Mouse (Mus musculus) lung, postnatal 0 days (tissue): Measurements from ENCODE around the gene Gm609. TPM values are rescaled to one million over a fixed set of nuclear protein-coding genes. Genes with fewer than 3 reads are reported as not detected.

Source experiments
- ATAC-seq: fragments of 200-750 bp; cut with Nextera tagmentation; 2 replicates; pipeline ENCODE4 v1.8.0; 2017; ENCODE audit warnings: moderate library complexity
- DNase-seq: peaks from one replicate; pipeline ENCODE4 v3.0.0-alpha.2; 2016; ENCODE audit warnings: low spot score
- H3K27ac ChIP-seq: fragments of 300-500 bp; sonication (generic); 2 replicates; pipeline ENCODE4 v1.5.1; 2014; ENCODE audit warnings: antibody characterized with exemption, mild to moderate bottlenecking, low read length, mixed read lengths
- H3K27me3 ChIP-seq: fragments of 300-500 bp; sonication (generic); replicated peaks from 2 replicates; pipeline ENCODE4 v1.6.1; 2014; ENCODE audit warnings: low read length, mixed read lengths; ENCODE audit not compliant: insufficient read depth
- H3K36me3 ChIP-seq: fragments of 300-500 bp; sonication (generic); 2 replicates; pipeline ENCODE4 v1.6.1; 2014; ENCODE audit warnings: low read length, mixed read lengths; ENCODE audit not compliant: insufficient read depth
- H3K4me1 ChIP-seq: fragments of 300-500 bp; sonication (generic); 2 replicates; pipeline ENCODE4 v1.6.1; 2014; ENCODE audit warnings: antibody characterized with exemption, low read depth, low read length, mixed read lengths; ENCODE audit not compliant: insufficient read depth
- H3K4me2 ChIP-seq: fragments of 300-500 bp; sonication (generic); replicated peaks from 2 replicates; pipeline ENCODE4 v1.6.1; 2014; ENCODE audit warnings: low read depth, mild to moderate bottlenecking, low read length, moderate library complexity, mixed read lengths
- H3K4me3 ChIP-seq: fragments of 300-500 bp; sonication (generic); 2 replicates; pipeline ENCODE4 v1.5.1; 2014; ENCODE audit warnings: low read depth, low read length
- H3K9ac ChIP-seq: fragments of 300-500 bp; sonication (generic); replicated peaks from 2 replicates; pipeline ENCODE4 v1.6.1; 2014; ENCODE audit warnings: low read depth, mild to moderate bottlenecking
- H3K9me3 ChIP-seq: fragments of 300-500 bp; sonication (generic); 2 replicates; pipeline ENCODE4 v1.6.1; 2016; ENCODE audit warnings: low read length, mixed read lengths
- CTCF ChIP-seq: IDR thresholded peaks from 2 replicates; pipeline ENCODE4 v1.5.1; 2016; ENCODE audit warnings: antibody characterized with exemption, mild to moderate bottlenecking
- EP300 ChIP-seq: IDR thresholded peaks from 2 replicates; pipeline ENCODE4 v1.6.1; 2016; ENCODE audit warnings: antibody characterized with exemption, mild to moderate bottlenecking, control low read depth
- WGBS: fragments of 180-500 bp; shearing (Covaris S2); extraction: QIAGEN DNeasy Blood & Tissue Kit; methylation state at CpG from one replicate; pipeline ENCODE4 v1.1.7; 2014; 5-methylcytosine and 5-hydroxymethylcytosine counted together
- polyA plus RNA-seq: library from polyadenylated mRNA; unstranded; fragments of >200 nt; fragmentation: Nextera tagmentation; extraction: Ambion mirVana; gene quantifications from 2 replicates; pipeline ENCODE4 v1.2.1, GENCODE M21; 2015

The Gm609 gene
- polyA plus RNA-seq, 1 experiment from 2014 or later, result not detected

GRCm38 (mm10) chr16:45376812-45377211 lies 116.0 kb downstream of the Gm609 start:
- ATAC-seq, result no peak
- Histone ChIP-seq H3K27ac (no peak overlapping the region), H3K4me3 (no peak overlapping the region), H3K9ac (no peak overlapping the region), H3K4me1 (peaks cover 6% of the 10 kb centered on the region; the same call in 1 of the 2 replicates), H3K36me3 (0 out of 2 replicates have a peak, but pooled peaks cover 3% of the 10 kb centered on the region), H3K9me3 (no peaks in the 10 kb centered on the region), H3K27me3 (no peaks in the 10 kb centered on the region), H3K4me2 (no peak overlapping the region)
- no peak for DNase-seq
- WGBS, result 45% methylated on average over 2 of the region's 2 CpGs
- TF ChIP-seq EP300 (no peak), CTCF (no peak)

GRCm38 (mm10) chr16:45376294-45376693 lies 116.5 kb downstream of the Gm609 start:
- peak overlapping the region; percentile 63 for H3K27ac ChIP-seq
- peaks cover 6% of the 10 kb centered on the region; the same call in 1 of the 2 replicates for H3K4me1 ChIP-seq
- 0 out of 2 replicates have a peak, but pooled peaks cover 3% of the 10 kb centered on the region for H3K36me3 ChIP-seq
- no peak overlapping the region for H3K4me3 ChIP-seq
- no peak overlapping the region for H3K4me2 ChIP-seq
- TF ChIP-seq EP300 (no peak), CTCF (no peak)
- H3K9ac ChIP-seq, result no peak overlapping the region
- DNase-seq, result no peak
- 68% methylated on average over 4 of the region's 4 CpGs for whole genome bisulfite sequencing
- no peaks in the 10 kb centered on the region for H3K27me3 ChIP-seq
- no peaks in the 10 kb centered on the region for H3K9me3 ChIP-seq
- no peak for ATAC-seq

- peak; percentile 29 for DNase-seq
These were observed 117.1 kb downstream of the Gm609 start for GRCm38 (mm10) chr16:45375506-45376225.

GRCm38 (mm10) chr16:45374074-45374473 lies 118.7 kb downstream of the Gm609 start:
- no peak overlapping the region for H3K4me3 ChIP-seq
- H3K4me2 ChIP-seq, result no peak overlapping the region
- no peak for ATAC-seq
- H3K9ac ChIP-seq, result no peak overlapping the region
- 82% methylated on average over 2 of the region's 2 CpGs for WGBS
- H3K9me3 ChIP-seq, result no peaks in the 10 kb centered on the region
- H3K27ac ChIP-seq, result no peak overlapping the region
- DNase-seq, result no peak
- peaks cover 6% of the 10 kb centered on the region; the same call in 1 of the 2 replicates for H3K4me1 ChIP-seq
- TF ChIP-seq CTCF, result no peak
- no peak for TF ChIP-seq EP300
- H3K36me3 ChIP-seq, result no peaks in the 10 kb centered on the region
- no peaks in the 10 kb centered on the region for H3K27me3 ChIP-seq

More at GRCm38 (mm10) chr16:45375506-45376225, 117.1 kb downstream of the Gm609 start:
- WGBS, result 32% methylated on average over 2 of the region's 2 CpGs
- H3K9me3 ChIP-seq, result no peaks in the 10 kb centered on the region
- TF ChIP-seq EP300 (no peak), CTCF (no peak)
- H3K36me3 ChIP-seq, result no peaks in the 10 kb centered on the region
- H3K27me3 ChIP-seq, result no peaks in the 10 kb centered on the region
- ATAC-seq, result 0 out of 2 replicates have a peak, but pooled peaks have one; percentile 18
- H3K4me1 ChIP-seq, result peaks cover 6% of the 10 kb centered on the region; the same call in 1 of the 2 replicates
- no peak overlapping the region for H3K4me3 ChIP-seq
- peak overlapping the region; percentile 63 for H3K27ac ChIP-seq
- H3K9ac ChIP-seq, result no peak overlapping the region
- H3K4me2 ChIP-seq, result no peak overlapping the region

- WGBS, result 50% methylated on average over 1 of the region's 1 CpGs
- Histone ChIP-seq H3K4me3 (no peak overlapping the region), H3K27ac (0 out of 2 replicates have a peak overlapping the region, but pooled peaks have one; percentile 14), H3K27me3 (no peaks in the 10 kb centered on the region), H3K4me1 (peaks cover 4% of the 10 kb centered on the region; the same call in 1 of the 2 replicates), H3K9ac (no peak overlapping the region), H3K9me3 (no peaks in the 10 kb centered on the region), H3K36me3 (no peaks in the 10 kb centered on the region), H3K4me2 (no peak overlapping the region)
- TF ChIP-seq EP300 (peak; percentile 22; the same call in 1 of the 2 replicates), CTCF (no peak)
- no peak for DNase-seq
- no peak for ATAC-seq
These were observed 121.7 kb downstream of the Gm609 start for GRCm38 (mm10) chr16:45371076-45371475.

- 49% methylated on average over 4 of the region's 4 CpGs for WGBS
- Histone ChIP-seq H3K9ac (no peak overlapping the region), H3K27me3 (no peaks in the 10 kb centered on the region), H3K9me3 (no peaks in the 10 kb centered on the region), H3K27ac (peak overlapping the region; percentile 39; the same call in 1 of the 2 replicates), H3K36me3 (no peaks in the 10 kb centered on the region), H3K4me1 (no peaks in the 10 kb centered on the region), H3K4me3 (no peak overlapping the region), H3K4me2 (no peak overlapping the region)
- peak; percentile 52; the same call in 1 of the 2 replicates for TF ChIP-seq EP300
- TF ChIP-seq CTCF, result no peak
- ATAC-seq (peak; percentile 37; the same call in 1 of the 2 replicates), DNase-seq (no peak)
These were observed 123.3 kb downstream of the Gm609 start for GRCm38 (mm10) chr16:45369285-45369965.
